Mouse (Mus musculus): ENCODE data around the gene Rtkn2.

- no peak for TF ChIP-seq CTCF (IDR thresholded peaks at IDR 0.05; ENCODE audit: low read depth)
- TF ChIP-seq EP300 (IDR thresholded peaks at IDR 0.05; ENCODE audit: low read depth): no peak
These were observed 46.3 kb downstream of the Rtkn2 start for GRCm38 (mm10) chr10:68025660-68026059.

All from heart, postnatal 0 days (tissue).